Mouse (Mus musculus): ENCODE measurements around the gene Fahd1. TPM values are rescaled to one million over a fixed set of nuclear protein-coding genes. Genes with fewer than 3 reads are reported as not detected.
A peak's percentile ranks its signal among the peaks of the same experiment; 100 is the strongest.

The Fahd1 gene
- polyA plus RNA-seq, 1 experiment: 12.6 TPM

- Histone ChIP-seq H3K27ac (ENCODE audit: control insufficient read depth, insufficient read depth, low read depth, low read length) (peak overlapping the region; percentile 41), H3K36me3 (ENCODE audit: control insufficient read depth, insufficient read depth, low read length) (peaks cover 2% of the 10 kb centered on the region; the same call in 1 of the 2 replicates), H3K27me3 (ENCODE audit: control insufficient read depth, insufficient read depth, low read length) (no peaks in the 10 kb centered on the region), H3K4me1 (ENCODE audit: control insufficient read depth, insufficient read depth, low read length) (peaks cover 20% of the 10 kb centered on the region), H3K4me3 (ENCODE audit: control insufficient read depth, low read depth, low read length) (peak overlapping the region; percentile 91)
- TF ChIP-seq POLR2A (IDR thresholded peaks at IDR 0.05; ENCODE audit: control insufficient read depth, low read depth, low read length): no peak
- no peak for TF ChIP-seq CTCF (IDR thresholded peaks at IDR 0.05; ENCODE audit: control insufficient read depth, insufficient read depth, insufficient replicate concordance, low read depth, low read length)
Measured at GRCm38 (mm10) chr17:24895571-24896240, 45.5 kb upstream of the Fahd1 start.

- peak within 1 kb of the TSS; percentile 91 for H3K4me3 ChIP-seq (ENCODE audit: control insufficient read depth, low read depth, low read length)
- peak within 1 kb of the TSS; percentile 41 for H3K27ac ChIP-seq (ENCODE audit: control insufficient read depth, insufficient read depth, low read depth, low read length)
- peaks cover 20% of the 10 kb centered on the region for H3K4me1 ChIP-seq (ENCODE audit: control insufficient read depth, insufficient read depth, low read length)
- H3K27me3 ChIP-seq (ENCODE audit: control insufficient read depth, insufficient read depth, low read length): no peaks in the 10 kb centered on the region
- peaks cover 2% of the 10 kb centered on the region; the same call in 1 of the 2 replicates for H3K36me3 ChIP-seq (ENCODE audit: control insufficient read depth, insufficient read depth, low read length)
- peak; percentile 58 for TF ChIP-seq POLR2A (IDR thresholded peaks at IDR 0.05; ENCODE audit: control insufficient read depth, low read depth, low read length)
- TF ChIP-seq CTCF (IDR thresholded peaks at IDR 0.05; ENCODE audit: control insufficient read depth, insufficient read depth, insufficient replicate concordance, low read depth, low read length): no peak
Measured at GRCm38 (mm10) chr17:24894995-24895547, 44.9 kb upstream of the Fahd1 start, which contains the start of the genes Eme2 and Mrps34. Eme2 (minus strand) TSS chr17:24895087. Mrps34 (plus strand) TSS chr17:24895116.

GRCm38 (mm10) chr17:24894061-24894994 lies 44.2 kb upstream of the Fahd1 start:
- H3K27ac ChIP-seq (ENCODE audit: control insufficient read depth, insufficient read depth, low read depth, low read length): peak overlapping the region; percentile 41

GRCm38 (mm10) chr17:24893276-24893675 lies 43.1 kb upstream of the Fahd1 start:
- H3K4me3 ChIP-seq (ENCODE audit: control insufficient read depth, low read depth, low read length): no peak overlapping the region

More at GRCm38 (mm10) chr17:24894061-24894994, 44.2 kb upstream of the Fahd1 start:
- TF ChIP-seq POLR2A (IDR thresholded peaks at IDR 0.05; ENCODE audit: control insufficient read depth, low read depth, low read length) (no peak), CTCF (IDR thresholded peaks at IDR 0.05; ENCODE audit: control insufficient read depth, insufficient read depth, insufficient replicate concordance, low read depth, low read length) (no peak)
- peaks cover 20% of the 10 kb centered on the region for H3K4me1 ChIP-seq (ENCODE audit: control insufficient read depth, insufficient read depth, low read length)
- no peaks in the 10 kb centered on the region for H3K27me3 ChIP-seq (ENCODE audit: control insufficient read depth, insufficient read depth, low read length)
- peak overlapping the region; percentile 91 for H3K4me3 ChIP-seq (ENCODE audit: control insufficient read depth, low read depth, low read length)
- H3K36me3 ChIP-seq (ENCODE audit: control insufficient read depth, insufficient read depth, low read length): peaks cover 2% of the 10 kb centered on the region; the same call in 1 of the 2 replicates

GRCm38 (mm10) chr17:24892785-24893184 lies 42.6 kb upstream of the Fahd1 start:
- no peak overlapping the region for H3K27ac ChIP-seq (ENCODE audit: control insufficient read depth, insufficient read depth, low read depth, low read length)
- H3K4me1 ChIP-seq (ENCODE audit: control insufficient read depth, insufficient read depth, low read length): peaks cover 20% of the 10 kb centered on the region
- H3K27me3 ChIP-seq (ENCODE audit: control insufficient read depth, insufficient read depth, low read length): no peaks in the 10 kb centered on the region
- peaks cover 2% of the 10 kb centered on the region for H3K36me3 ChIP-seq (ENCODE audit: control insufficient read depth, insufficient read depth, low read length)
- H3K4me3 ChIP-seq (ENCODE audit: control insufficient read depth, low read depth, low read length): no peak overlapping the region
- TF ChIP-seq POLR2A (IDR thresholded peaks at IDR 0.05; ENCODE audit: control insufficient read depth, low read depth, low read length) (no peak), CTCF (IDR thresholded peaks at IDR 0.05; ENCODE audit: control insufficient read depth, insufficient read depth, insufficient replicate concordance, low read depth, low read length) (no peak)

More at GRCm38 (mm10) chr17:24893276-24893675, 43.1 kb upstream of the Fahd1 start:
- peaks cover 2% of the 10 kb centered on the region; the same call in 1 of the 2 replicates for H3K36me3 ChIP-seq (ENCODE audit: control insufficient read depth, insufficient read depth, low read length)
- H3K27me3 ChIP-seq (ENCODE audit: control insufficient read depth, insufficient read depth, low read length): no peaks in the 10 kb centered on the region
- TF ChIP-seq CTCF (IDR thresholded peaks at IDR 0.05; ENCODE audit: control insufficient read depth, insufficient read depth, insufficient replicate concordance, low read depth, low read length) (no peak), POLR2A (IDR thresholded peaks at IDR 0.05; ENCODE audit: control insufficient read depth, low read depth, low read length) (no peak)
- H3K4me1 ChIP-seq (ENCODE audit: control insufficient read depth, insufficient read depth, low read length): peaks cover 20% of the 10 kb centered on the region
- no peak overlapping the region for H3K27ac ChIP-seq (ENCODE audit: control insufficient read depth, insufficient read depth, low read depth, low read length)

GRCm38 (mm10) chr17:24891321-24891720 lies 41.2 kb upstream of the Fahd1 start:
- peaks cover 21% of the 10 kb centered on the region for H3K4me1 ChIP-seq (ENCODE audit: control insufficient read depth, insufficient read depth, low read length)
- H3K27ac ChIP-seq (ENCODE audit: control insufficient read depth, insufficient read depth, low read depth, low read length): no peak overlapping the region
- no peak overlapping the region for H3K4me3 ChIP-seq (ENCODE audit: control insufficient read depth, low read depth, low read length)
- peaks cover 2% of the 10 kb centered on the region for H3K36me3 ChIP-seq (ENCODE audit: control insufficient read depth, insufficient read depth, low read length)
- no peak for TF ChIP-seq POLR2A (IDR thresholded peaks at IDR 0.05; ENCODE audit: control insufficient read depth, low read depth, low read length)
- no peak for TF ChIP-seq CTCF (IDR thresholded peaks at IDR 0.05; ENCODE audit: control insufficient read depth, insufficient read depth, insufficient replicate concordance, low read depth, low read length)
- H3K27me3 ChIP-seq (ENCODE audit: control insufficient read depth, insufficient read depth, low read length): no peaks in the 10 kb centered on the region

Data from testis, adult 2 months (tissue).